Mouse (Mus musculus) MEL (cell line): Measurements from ENCODE around the gene Nlrp6. TPM values are rescaled to one million over a fixed set of nuclear protein-coding genes. Genes with fewer than 3 reads are reported as not detected.
A peak's percentile ranks its signal among the peaks of the same experiment; 100 is the strongest.

Experiments
- DNase-seq: peaks from one replicate; pipeline ENCODE4 v3.0.0; 2011; ENCODE audit warnings: low read depth, low spot score
- H3K27ac ChIP-seq: 2 replicates; pipeline ENCODE4 v1.5.1; 2012; ENCODE audit warnings: low read depth, mild to moderate bottlenecking, control low read depth, low read length, moderate library complexity; ENCODE audit not compliant: control insufficient read depth
- H3K27me3 ChIP-seq, 2 experiments: fragments of 150-350 bp in 1 of 2; sonication (generic) in 1 of 2; 2 replicates each; pipeline ENCODE4 v1.6.1; 2012; ENCODE audit warnings: low read length in 2 of 2, mild to moderate bottlenecking in 2 of 2, improper control_type of control experiment in 1 of 2, moderate library complexity in 1 of 2; ENCODE audit not compliant: insufficient read depth in 2 of 2, control insufficient read depth in 1 of 2
- H3K36me3 ChIP-seq, 2 experiments: 2 replicates each; pipeline ENCODE4 v1.6.1; 2012 to 2014; ENCODE audit warnings: low read length in 2 of 2, improper control_type of control experiment in 1 of 2, inconsistent platforms in 1 of 2, mild to moderate bottlenecking in 1 of 2; ENCODE audit not compliant: insufficient read depth in 2 of 2, control insufficient read depth in 1 of 2
- H3K4me1 ChIP-seq, 2 experiments: fragments of 150-350 bp in 1 of 2; sonication (generic) in 1 of 2; 2 replicates each; pipeline ENCODE4 v1.6.1; 2012; ENCODE audit warnings: low read length in 2 of 2, improper control_type of control experiment in 1 of 2, mild to moderate bottlenecking in 1 of 2; ENCODE audit not compliant: insufficient read depth in 2 of 2, control insufficient read depth in 1 of 2
- H3K4me3 ChIP-seq, 2 experiments: fragments of 150-350 bp in 1 of 2; sonication (generic) in 1 of 2; 2 replicates each; pipeline ENCODE4 v1.5.1; 2012; ENCODE audit warnings: low read depth in 2 of 2, low read length in 2 of 2, mild to moderate bottlenecking in 2 of 2, moderate library complexity in 2 of 2, control low read depth in 1 of 2, improper control_type of control experiment in 1 of 2; ENCODE audit not compliant: control insufficient read depth in 1 of 2, insufficient read depth in 1 of 2
- H3K79me2 ChIP-seq: 2 replicates; pipeline ENCODE4 v1.6.1; 2012; ENCODE audit warnings: mild to moderate bottlenecking, low read length, moderate library complexity; ENCODE audit not compliant: control insufficient read depth, poor library complexity, insufficient read depth
- H3K9ac ChIP-seq: 2 replicates; pipeline ENCODE4 v1.6.1; 2012; ENCODE audit warnings: low read depth, mild to moderate bottlenecking, control low read depth, low read length, moderate library complexity; ENCODE audit not compliant: control insufficient read depth, poor library complexity, severe bottlenecking
- H3K9me3 ChIP-seq: fragments of 150-350 bp; sonication (generic); replicated peaks from 2 replicates; pipeline ENCODE4 v1.6.1; 2012; ENCODE audit warnings: mild to moderate bottlenecking, low read length, improper control_type of control experiment, moderate library complexity; ENCODE audit not compliant: insufficient read depth
- CHD1 ChIP-seq: IDR thresholded peaks from 2 replicates; pipeline ENCODE4 v1.6.1; 2012; ENCODE audit warnings: low read depth, mild to moderate bottlenecking, inconsistent platforms, low read length, improper control_type of control experiment
- CHD2 ChIP-seq: IDR thresholded peaks from 2 replicates; pipeline ENCODE4 v1.6.1; 2011; ENCODE audit warnings: low read length, improper control_type of control experiment
- E2F4 ChIP-seq: IDR thresholded peaks from 2 replicates; pipeline ENCODE4 v1.6.1; 2011; ENCODE audit warnings: low read depth, low read length, improper control_type of control experiment, borderline replicate concordance
- EP300 ChIP-seq, 2 experiments: IDR thresholded peaks; 2 replicates each; pipeline ENCODE4 v1.6.1; 2011; ENCODE audit warnings: improper control_type of control experiment in 2 of 2, low read length in 2 of 2, low read depth in 1 of 2, mild to moderate bottlenecking in 1 of 2
- ETS1 ChIP-seq: IDR thresholded peaks from 2 replicates; pipeline ENCODE4 v1.6.1; 2012; ENCODE audit warnings: low read depth, mild to moderate bottlenecking, inconsistent platforms, low read length, improper control_type of control experiment, moderate library complexity
- GABPA ChIP-seq: IDR thresholded peaks from 2 replicates; pipeline ENCODE4 v1.6.1; 2012; ENCODE audit warnings: low read depth, mild to moderate bottlenecking, inconsistent platforms, low read length, improper control_type of control experiment, moderate library complexity
- GATA1 ChIP-seq: IDR thresholded peaks from 2 replicates; pipeline ENCODE4 v1.6.1; 2011; ENCODE audit warnings: low read depth, low read length, improper control_type of control experiment
- HCFC1 ChIP-seq: IDR thresholded peaks from 2 replicates; pipeline ENCODE4 v1.6.1; 2012; ENCODE audit warnings: low read depth, mild to moderate bottlenecking, inconsistent platforms, low read length, improper control_type of control experiment, moderate library complexity
- KAT2A ChIP-seq: conservative IDR thresholded peaks from 2 replicates; pipeline ENCODE4 v1.6.1; 2012; ENCODE audit warnings: low read depth, low read length, improper control_type of control experiment, inconsistent platforms
- MAFK ChIP-seq: IDR thresholded peaks from 2 replicates; pipeline ENCODE4 v1.6.1; 2011; ENCODE audit warnings: low read depth, mild to moderate bottlenecking, low read length, improper control_type of control experiment, borderline replicate concordance
- MAX ChIP-seq: IDR thresholded peaks from 2 replicates; pipeline ENCODE4 v1.6.1; 2011; ENCODE audit warnings: low read length, improper control_type of control experiment
- MAZ ChIP-seq: IDR thresholded peaks from 2 replicates; pipeline ENCODE4 v1.6.1; 2012; ENCODE audit warnings: low read depth, mild to moderate bottlenecking, inconsistent platforms, low read length, improper control_type of control experiment
- MEF2A ChIP-seq: IDR thresholded peaks from 2 replicates; pipeline ENCODE4 v1.6.1; 2014; ENCODE audit warnings: low read depth, mild to moderate bottlenecking, inconsistent platforms, low read length, improper control_type of control experiment; ENCODE audit not compliant: poor library complexity, insufficient replicate concordance, severe bottlenecking; ENCODE audit errors: extremely low read depth
- MYC ChIP-seq: IDR thresholded peaks from 2 replicates; pipeline ENCODE4 v1.6.1; 2011; ENCODE audit warnings: low read depth, mild to moderate bottlenecking, low read length, improper control_type of control experiment, moderate library complexity
- NELFE ChIP-seq: IDR thresholded peaks from 2 replicates; pipeline ENCODE4 v1.6.1; 2011; ENCODE audit warnings: low read depth, low read length, improper control_type of control experiment
- NRF1 ChIP-seq: IDR thresholded peaks from 2 replicates; pipeline ENCODE4 v1.6.1; 2014; ENCODE audit warnings: low read depth, mild to moderate bottlenecking, inconsistent platforms, low read length, improper control_type of control experiment, moderate library complexity; ENCODE audit not compliant: poor library complexity, insufficient read depth, severe bottlenecking
- POLR2A ChIP-seq, 2 experiments: IDR thresholded peaks; 2 replicates each; pipeline ENCODE4 v1.6.1; 2011 to 2012; ENCODE audit warnings: low read length in 2 of 2, mild to moderate bottlenecking in 2 of 2, control low read depth in 1 of 2, improper control_type of control experiment in 1 of 2, low read depth in 1 of 2, moderate library complexity in 1 of 2; ENCODE audit not compliant: control insufficient read depth in 1 of 2, insufficient read depth in 1 of 2, poor library complexity in 1 of 2
- POLR2AphosphoS5 ChIP-seq: IDR thresholded peaks from 2 replicates; pipeline ENCODE4 v1.6.1; 2012; ENCODE audit warnings: low read depth, borderline replicate concordance, mild to moderate bottlenecking, inconsistent platforms, low read length, moderate library complexity, mixed read lengths
- RCOR1 ChIP-seq: IDR thresholded peaks from 2 replicates; pipeline ENCODE4 v1.6.1; 2012; ENCODE audit warnings: low read depth, mild to moderate bottlenecking, inconsistent platforms, low read length, improper control_type of control experiment
- SIN3A ChIP-seq: IDR thresholded peaks from 2 replicates; pipeline ENCODE4 v1.6.1; 2012; ENCODE audit warnings: low read length, improper control_type of control experiment, inconsistent platforms
- TAL1 ChIP-seq: IDR thresholded peaks from 2 replicates; pipeline ENCODE4 v1.6.1; 2012; ENCODE audit warnings: mild to moderate bottlenecking, inconsistent platforms, low read length, moderate library complexity, mixed read lengths
- USF1 ChIP-seq: IDR thresholded peaks from 2 replicates; pipeline ENCODE4 v1.6.1; 2014; ENCODE audit warnings: low read depth, mild to moderate bottlenecking, inconsistent platforms, low read length, improper control_type of control experiment, moderate library complexity
- ZNF384 ChIP-seq: IDR thresholded peaks from 2 replicates; pipeline ENCODE4 v1.6.1; 2012; ENCODE audit warnings: low read depth, mild to moderate bottlenecking, inconsistent platforms, low read length, improper control_type of control experiment
- polyA plus RNA-seq, 2 experiments: library from polyadenylated mRNA; stranded (reverse) in 1 of 2; unstranded in 1 of 2; fragments of >175 nt in 1 of 2; fragments of >200 nt in 1 of 2; gene quantifications; 2 replicates each; pipeline versions ENCODE4 v1.2.1 to v1.2.4; 2012; ENCODE audit warnings: low replicate concordance in 2 of 2, low read depth in 1 of 2; ENCODE audit not compliant: insufficient read length in 2 of 2, insufficient read depth in 1 of 2, missing spikeins in 1 of 2
- total RNA-seq: library from RNA; depleted of rRNA; stranded (reverse); fragments of 300-350 nt; gene quantifications from 2 replicates; pipeline ENCODE4 v1.2.3, GENCODE M21; 2012

Gene Nlrp6
- total and polyA plus RNA-seq, 3 experiments: not detected

GRCm38 (mm10) chr7:140946311-140946710, 25.6 kb downstream of the Nlrp6 start:
- no peak for DNase-seq
- TF ChIP-seq MAX (no peak), POLR2A (IDR thresholded peaks at IDR 0.05; ENCODE audit: control insufficient read depth in 1 of 2, insufficient read depth in 1 of 2, low read depth in 1 of 2, low read length in 2 of 2, poor library complexity in 1 of 2) (no peak), KAT2A (no peak), MEF2A (no peak), E2F4 (no peak), MAFK (no peak), EP300 (IDR thresholded peaks at IDR 0.05; ENCODE audit: low read depth in 1 of 2, low read length in 2 of 2) (no peak), SIN3A (no peak), NELFE (no peak), USF1 (no peak), NRF1 (no peak), ZNF384 (no peak), HCFC1 (no peak), GABPA (no peak), CHD2 (no peak), TAL1 (no peak), MYC (no peak), MAZ (no peak), CHD1 (no peak)
- TF ChIP-seq, all 39 proteins: peak for 0
- peaks cover 0 to 13% of the 10 kb centered on the region in 2 experiments; a peak in 2 of 4 replicates for H3K36me3 ChIP-seq
- no peaks in the 10 kb centered on the region for H3K27me3 ChIP-seq
- H3K9me3 ChIP-seq: no peaks in the 10 kb centered on the region
- H3K27ac ChIP-seq: peak overlapping the region; percentile 13; the same call in 1 of the 2 replicates
- H3K4me3 ChIP-seq: no peak overlapping the region
- no peak overlapping the region for H3K9ac ChIP-seq
- H3K4me1 ChIP-seq: peaks cover 5 to 20% of the 10 kb centered on the region in 2 experiments
- H3K79me2 ChIP-seq: peaks cover 1% of the 10 kb centered on the region; the same call in 1 of the 2 replicates

DNA sequence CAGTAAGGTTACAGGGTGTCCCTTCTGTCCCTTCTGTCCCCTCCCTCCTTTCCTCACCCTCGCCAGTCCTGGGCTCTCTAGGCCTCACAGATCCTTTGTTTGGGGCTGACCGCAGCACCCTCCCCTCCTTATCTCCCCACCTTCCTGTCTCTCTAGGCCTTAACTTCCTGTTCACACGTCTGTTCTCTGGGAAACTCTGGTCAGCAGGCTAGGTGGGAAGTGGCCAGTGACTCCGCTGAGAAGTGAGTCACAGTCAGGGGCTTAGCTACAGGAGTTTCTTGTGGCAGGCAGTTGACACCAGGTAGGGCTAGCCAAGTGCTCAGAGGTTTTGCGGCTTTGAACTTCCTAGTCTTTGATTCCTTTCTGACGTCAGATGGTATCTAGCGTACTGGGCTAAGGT, 26.3 kb downstream of the Nlrp6 start:
- no peaks in the 10 kb centered on the region for H3K27me3 ChIP-seq
- peak; percentile 67 for DNase-seq
- H3K9ac ChIP-seq: no peak overlapping the region
- peak; percentile 51 to 58; a peak in 3 of 4 replicates for TF ChIP-seq EP300 (IDR thresholded peaks at IDR 0.05; ENCODE audit: low read depth in 1 of 2, low read length in 2 of 2)
- no peak for TF ChIP-seq SIN3A
- TF ChIP-seq ETS1: peak; percentile 64; the same call in 1 of the 2 replicates
- peak; percentile 48; the same call in 1 of the 2 replicates for TF ChIP-seq RCOR1
- TF ChIP-seq POLR2AphosphoS5: no peak
- TF ChIP-seq HCFC1: peak; percentile 45; the same call in 1 of the 2 replicates
- TF ChIP-seq GATA1: peak; percentile 64
- peak; percentile 25; the same call in 1 of the 2 replicates for TF ChIP-seq TAL1
- no peaks in the 10 kb centered on the region for H3K9me3 ChIP-seq
- H3K4me1 ChIP-seq: peaks cover 5 to 19% of the 10 kb centered on the region in 2 experiments
- H3K79me2 ChIP-seq: no peaks in the 10 kb centered on the region; the same call in 1 of the 2 replicates
- H3K27ac ChIP-seq: peak overlapping the region; percentile 13; the same call in 1 of the 2 replicates
- H3K4me3 ChIP-seq: no peak overlapping the region
- H3K36me3 ChIP-seq: peaks cover 0 to 13% of the 10 kb centered on the region in 2 experiments; a peak in 2 of 4 replicates
